Mouse (Mus musculus) myocyte (in vitro differentiated cells): Measurements from ENCODE around the gene Focad. TPM values are rescaled to one million over a fixed set of nuclear protein-coding genes. Genes with fewer than 3 reads are reported as not detected.

Experiments
- H3K27me3 ChIP-seq: one replicate; pipeline ENCODE4 v1.6.1; 2011; ENCODE audit not compliant: control insufficient read depth, insufficient read depth, insufficient read length
- H3K36me3 ChIP-seq: one replicate; pipeline ENCODE4 v1.6.1; 2011; ENCODE audit not compliant: control insufficient read depth, insufficient read depth
- H3K4me2 ChIP-seq: one replicate; pipeline ENCODE4 v1.6.1; 2011; ENCODE audit warnings: low read depth, control low read depth
- H3K4me3 ChIP-seq: one replicate; pipeline ENCODE4 v1.5.1; 2011; ENCODE audit warnings: mild to moderate bottlenecking, control low read depth, moderate library complexity
- H3K79me2 ChIP-seq: one replicate; pipeline ENCODE4 v1.6.1; 2011; ENCODE audit not compliant: control insufficient read depth, insufficient read depth
- H3ac ChIP-seq: one replicate; pipeline ENCODE4 v1.6.1; 2011; ENCODE audit not compliant: control insufficient read depth, insufficient read length
- CEBPB ChIP-seq: IDR thresholded peaks from 2 replicates; pipeline ENCODE4 v1.6.1; 2011; ENCODE audit warnings: mild to moderate bottlenecking, moderate library complexity; ENCODE audit not compliant: poor library complexity, insufficient read depth, severe bottlenecking
- E2F4 ChIP-seq: IDR thresholded peaks from one replicate; pipeline ENCODE4 v1.6.1; 2011; ENCODE audit warnings: mild to moderate bottlenecking, control low read depth, moderate library complexity; ENCODE audit not compliant: insufficient read depth
- MAX ChIP-seq: IDR thresholded peaks from one replicate; pipeline ENCODE4 v1.6.1; 2011; ENCODE audit warnings: low read depth, mild to moderate bottlenecking, control low read depth
- MYOD1 ChIP-seq, 3 experiments: IDR thresholded peaks; one replicate each; pipeline ENCODE4 v1.6.1; 2011; ENCODE audit warnings: control low read depth in 2 of 3, low read depth in 2 of 3, mild to moderate bottlenecking in 2 of 3, moderate library complexity in 1 of 3; ENCODE audit not compliant: insufficient read length in 2 of 3, control insufficient read depth in 1 of 3
- MYOG ChIP-seq, 3 experiments: IDR thresholded peaks; one replicate each; pipeline ENCODE4 v1.6.1; 2011; ENCODE audit warnings: control low read depth in 2 of 3, low read depth in 2 of 3, mild to moderate bottlenecking in 2 of 3; ENCODE audit not compliant: insufficient read length in 2 of 3, control insufficient read depth in 1 of 3, insufficient read depth in 1 of 3
- POLR2A ChIP-seq: IDR thresholded peaks from one replicate; pipeline ENCODE4 v1.6.1; 2011; ENCODE audit warnings: low read depth, mild to moderate bottlenecking, control low read depth, moderate library complexity; ENCODE audit not compliant: insufficient read length
- POLR2AphosphoS2 ChIP-seq: IDR thresholded peaks from one replicate; pipeline ENCODE4 v1.6.1; 2011; ENCODE audit warnings: low read depth, control low read depth; ENCODE audit not compliant: insufficient read length
- REST ChIP-seq: IDR thresholded peaks from one replicate; pipeline ENCODE4 v1.6.1; 2011; ENCODE audit warnings: mild to moderate bottlenecking, control low read depth, moderate library complexity; ENCODE audit not compliant: insufficient read depth, insufficient read length
- SRF ChIP-seq: IDR thresholded peaks from one replicate; pipeline ENCODE4 v1.6.1; 2011; ENCODE audit warnings: low read depth; ENCODE audit not compliant: control insufficient read depth, insufficient read length
- TCF12 ChIP-seq: IDR thresholded peaks from one replicate; pipeline ENCODE4 v1.6.1; 2011; ENCODE audit warnings: mild to moderate bottlenecking, control low read depth; ENCODE audit not compliant: poor library complexity, insufficient read depth, severe bottlenecking
- TCF3 ChIP-seq: IDR thresholded peaks from one replicate; pipeline ENCODE4 v1.6.1; 2011; ENCODE audit warnings: low read depth, control low read depth; ENCODE audit not compliant: insufficient read length
- USF1 ChIP-seq: IDR thresholded peaks from one replicate; pipeline ENCODE4 v1.6.1; 2011; ENCODE audit warnings: low read depth, mild to moderate bottlenecking, control low read depth, moderate library complexity
- polyA plus RNA-seq: library from polyadenylated mRNA; unstranded; fragments of >200 nt; fragmentation: generic; extraction: Trizol; gene quantifications from one replicate; pipeline ENCODE4 v1.2.1, GENCODE M21; 2012; ENCODE audit warnings: missing spikeins

Gene Focad
- 15.3 TPM for polyA plus RNA-seq

- H3K27me3 ChIP-seq = no peaks in the 10 kb centered on the region
- H3K36me3 ChIP-seq = no peaks in the 10 kb centered on the region
- peak within 1 kb of the TSS; percentile 90 for H3K4me2 ChIP-seq
- peak within 1 kb of the TSS; percentile 39 for H3K4me3 ChIP-seq
- peak within 1 kb of the TSS; percentile 38 for H3ac ChIP-seq
- TF ChIP-seq TCF12 = no peak
- TF ChIP-seq POLR2AphosphoS2 = peak; percentile 86
- TF ChIP-seq MYOD1 (IDR thresholded peaks at IDR 0.05; ENCODE audit: control insufficient read depth in 1 of 3, insufficient read length in 2 of 3, low read depth in 2 of 3) = peak in 1 of 3 experiments; percentile 41
- TF ChIP-seq POLR2A = peak; percentile 97
- H3K79me2 ChIP-seq = no peaks in the 10 kb centered on the region
Observed at GRCm38 (mm10) chr4:88094062-88094767, at the start of gene Focad. Gene Focad, plus strand, starts transcription at chr4:88094629.

GRCm38 (mm10) chr4:88045151-88045550 lies 49.3 kb upstream of the Focad start:
- Histone ChIP-seq H3K4me2 (no peak overlapping the region), H3ac (no peak overlapping the region), H3K79me2 (no peaks in the 10 kb centered on the region), H3K36me3 (no peaks in the 10 kb centered on the region), H3K27me3 (no peaks in the 10 kb centered on the region), H3K4me3 (no peak overlapping the region)
- no peak for TF ChIP-seq MAX
- TF ChIP-seq TCF12 = no peak
- TF ChIP-seq SRF = no peak
- no peak for TF ChIP-seq TCF3
- TF ChIP-seq MYOD1 (IDR thresholded peaks at IDR 0.05; ENCODE audit: control insufficient read depth in 1 of 3, insufficient read length in 2 of 3, low read depth in 2 of 3) = no peak
- TF ChIP-seq E2F4 = no peak
- no peak for TF ChIP-seq POLR2AphosphoS2
- no peak for TF ChIP-seq REST
- TF ChIP-seq USF1 = no peak
- TF ChIP-seq MYOG (IDR thresholded peaks at IDR 0.05; ENCODE audit: control insufficient read depth in 1 of 3, insufficient read depth in 1 of 3, insufficient read length in 2 of 3, low read depth in 2 of 3) = no peak
- no peak for TF ChIP-seq POLR2A
- no peak for TF ChIP-seq CEBPB

DNA sequence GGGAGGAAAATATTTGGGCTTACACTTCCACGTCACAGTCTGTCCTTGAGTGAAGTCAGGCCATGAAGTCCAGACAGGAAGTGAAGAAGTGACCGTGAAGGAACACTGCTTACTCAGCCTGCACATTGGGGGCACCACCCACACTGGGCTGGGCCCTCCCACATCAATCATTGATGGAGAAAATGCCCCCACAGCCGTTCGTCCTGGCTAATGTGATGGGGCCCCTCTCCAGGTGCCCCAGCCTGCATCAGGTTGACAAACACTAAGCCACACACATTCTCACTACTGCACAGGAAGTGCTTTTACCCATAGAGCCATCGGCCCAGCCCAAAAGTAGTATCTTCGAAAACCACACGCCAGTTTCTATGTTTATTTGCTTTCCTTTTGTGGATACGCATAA lies 48.1 kb upstream of the Focad start:
- TF ChIP-seq MAX (no peak), POLR2A (no peak)
- Histone ChIP-seq H3K27me3 (no peaks in the 10 kb centered on the region), H3K36me3 (no peaks in the 10 kb centered on the region), H3ac (no peak overlapping the region), H3K4me3 (no peak overlapping the region), H3K79me2 (no peaks in the 10 kb centered on the region), H3K4me2 (no peak overlapping the region)

GRCm38 (mm10) chr4:88075388-88075787 lies 19.0 kb upstream of the Focad start:
- Histone ChIP-seq H3K4me2 (no peak overlapping the region), H3K36me3 (no peaks in the 10 kb centered on the region), H3K27me3 (no peaks in the 10 kb centered on the region), H3ac (no peak overlapping the region), H3K4me3 (no peak overlapping the region), H3K79me2 (no peaks in the 10 kb centered on the region)
- TF ChIP-seq TCF3 = no peak
- no peak for TF ChIP-seq CEBPB
- peak in 1 of 3 experiments; percentile 65 for TF ChIP-seq MYOD1 (IDR thresholded peaks at IDR 0.05; ENCODE audit: control insufficient read depth in 1 of 3, insufficient read length in 2 of 3, low read depth in 2 of 3)
- TF ChIP-seq MYOG (IDR thresholded peaks at IDR 0.05; ENCODE audit: control insufficient read depth in 1 of 3, insufficient read depth in 1 of 3, insufficient read length in 2 of 3, low read depth in 2 of 3) = peak in 1 of 3 experiments; percentile 73

- no peak overlapping the region for H3K4me2 ChIP-seq
- TF ChIP-seq POLR2A (no peak), TCF12 (no peak), MYOD1 (IDR thresholded peaks at IDR 0.05; ENCODE audit: control insufficient read depth in 1 of 3, insufficient read length in 2 of 3, low read depth in 2 of 3) (no peak), POLR2AphosphoS2 (no peak), TCF3 (no peak)
- H3K27me3 ChIP-seq = no peaks in the 10 kb centered on the region
- H3ac ChIP-seq = no peak overlapping the region
- H3K36me3 ChIP-seq = no peaks in the 10 kb centered on the region
- no peak overlapping the region for H3K4me3 ChIP-seq
- H3K79me2 ChIP-seq = no peaks in the 10 kb centered on the region
Observed at GRCm38 (mm10) chr4:88078983-88079382, 15.4 kb upstream of the Focad start.

GRCm38 (mm10) chr4:88081417-88081816 lies 13.0 kb upstream of the Focad start:
- Histone ChIP-seq H3K36me3 (no peaks in the 10 kb centered on the region), H3K4me2 (peak overlapping the region; percentile 71), H3K79me2 (no peaks in the 10 kb centered on the region), H3K27me3 (no peaks in the 10 kb centered on the region), H3ac (no peak overlapping the region), H3K4me3 (no peak overlapping the region)
- no peak for TF ChIP-seq CEBPB
